Mouse (Mus musculus) heart, postnatal 0 days (tissue): Measurements from ENCODE around the gene Hmgb2.

Experiments
- CTCF ChIP-seq: IDR thresholded peaks from 2 replicates; pipeline ENCODE4 v1.5.1; 2016; ENCODE audit warnings: antibody characterized with exemption, control low read depth, low read depth
- EP300 ChIP-seq: IDR thresholded peaks from 2 replicates; pipeline ENCODE4 v1.6.1; 2016; ENCODE audit warnings: antibody characterized with exemption, low read depth

DNA sequence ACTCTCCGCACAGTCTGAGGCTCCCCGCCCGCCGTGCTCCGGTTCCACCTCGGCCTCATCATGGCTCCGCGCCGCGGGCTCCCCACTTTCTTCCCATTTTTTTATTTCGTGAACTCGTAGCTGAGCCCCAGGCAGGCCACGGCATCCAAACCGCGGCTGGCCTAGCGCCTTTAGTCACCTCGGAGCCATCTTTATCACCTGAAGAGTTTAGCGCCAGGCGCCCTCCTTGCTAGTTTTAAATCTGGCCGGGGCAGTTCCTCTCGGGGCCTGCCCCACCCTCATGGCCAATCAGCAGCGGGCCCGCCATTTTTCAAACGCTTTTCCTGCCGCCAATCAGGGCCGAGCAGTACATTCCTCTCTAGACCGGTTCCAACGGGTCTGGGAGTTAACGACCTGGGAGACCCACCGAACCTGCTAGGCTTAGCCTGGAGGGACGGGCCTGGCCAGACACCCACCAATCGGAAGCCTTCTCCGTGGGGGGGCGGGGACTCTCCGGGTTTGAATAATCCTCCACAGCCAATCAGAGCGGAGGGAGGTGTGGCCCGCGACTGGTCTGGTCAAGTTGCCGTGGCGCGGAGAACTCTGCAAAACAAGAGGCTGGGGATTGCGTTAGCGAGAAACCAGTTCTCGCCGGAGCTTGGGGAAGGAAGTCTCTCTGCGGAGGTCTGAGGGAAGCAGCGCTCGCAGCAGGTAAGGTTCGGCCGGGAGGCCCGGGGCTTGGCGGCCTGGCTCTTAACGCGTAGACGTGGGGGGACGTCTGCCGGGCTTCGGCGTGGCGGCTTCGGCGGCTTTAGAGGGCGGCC is at the start of gene Hmgb2:
- no peak for TF ChIP-seq CTCF
- TF ChIP-seq EP300 = peak; percentile 82; the same call in 1 of the 2 replicates
